Mouse (Mus musculus): ENCODE measurements at regions not wholly inside any gene's neighbourhood (a gene's known extent, or its start where the extent isn't known, plus 50 kb on each side); places are given as distances from the start of the nearest gene placed in this dataset.

DNA sequence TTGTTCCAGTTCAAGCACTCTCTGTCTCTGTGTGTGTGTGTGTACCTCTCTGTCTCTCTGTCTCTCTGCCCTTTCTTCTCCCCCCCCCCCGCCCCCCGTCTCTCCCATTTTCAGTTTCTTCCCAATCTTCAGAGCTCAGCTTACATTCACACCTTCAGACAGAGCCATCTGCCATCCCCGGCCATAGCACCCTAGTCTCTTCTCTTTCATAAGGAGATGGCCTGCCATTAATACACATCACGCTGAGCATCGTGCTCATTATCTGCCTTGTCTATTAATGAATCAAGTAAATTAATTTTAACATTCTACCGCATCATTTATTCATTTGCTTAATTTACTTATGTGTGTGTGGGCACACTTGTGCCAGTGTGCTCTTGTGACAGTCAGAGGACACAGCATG, 573.2 kb downstream of the Bnc2 start:
- DNase-seq (ENCODE audit: low read depth, low spot score) = no peak

DNA sequence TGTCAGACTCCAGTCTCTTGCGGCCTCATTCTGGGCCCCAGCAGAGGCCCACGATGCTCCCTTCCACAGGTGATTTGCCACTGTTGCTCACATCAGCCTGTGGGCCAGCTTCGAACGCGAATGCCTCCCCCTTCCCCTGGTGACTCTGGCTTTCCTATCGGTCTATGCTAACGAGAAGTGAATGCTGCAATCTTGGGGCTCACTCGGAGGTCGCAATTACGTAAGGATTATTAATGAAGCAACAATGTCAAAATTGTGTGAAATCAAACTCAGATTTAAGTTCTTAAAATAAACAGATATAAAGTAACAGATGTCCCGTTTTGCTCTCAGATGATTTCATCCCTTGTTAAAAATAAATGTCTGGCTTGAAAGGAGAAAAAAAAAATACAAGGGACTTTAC, 572.3 kb downstream of the Bnc2 start:
- no peak for DNase-seq (ENCODE audit: low read depth, low spot score)

DNA sequence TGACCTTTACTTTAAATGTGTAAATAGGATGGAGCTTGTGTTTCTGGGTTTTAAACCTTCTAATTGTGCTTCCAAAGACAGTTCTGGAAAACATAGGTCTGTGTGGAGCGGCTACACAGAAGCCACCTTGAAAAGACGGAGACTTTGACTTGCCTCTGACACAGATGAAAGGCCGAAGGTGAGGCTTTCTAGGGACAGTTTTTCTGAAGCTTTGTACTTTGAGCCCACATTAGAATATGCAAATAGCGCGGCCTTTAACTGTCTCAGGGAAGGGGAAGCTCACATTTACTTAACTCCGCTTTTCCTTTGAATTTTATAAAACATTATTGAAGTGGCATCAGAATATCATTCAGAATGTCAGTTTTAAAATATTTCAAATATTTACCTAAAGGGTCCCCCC, 566.5 kb downstream of the Bnc2 start:
- no peak for DNase-seq (ENCODE audit: low read depth, low spot score)

DNA sequence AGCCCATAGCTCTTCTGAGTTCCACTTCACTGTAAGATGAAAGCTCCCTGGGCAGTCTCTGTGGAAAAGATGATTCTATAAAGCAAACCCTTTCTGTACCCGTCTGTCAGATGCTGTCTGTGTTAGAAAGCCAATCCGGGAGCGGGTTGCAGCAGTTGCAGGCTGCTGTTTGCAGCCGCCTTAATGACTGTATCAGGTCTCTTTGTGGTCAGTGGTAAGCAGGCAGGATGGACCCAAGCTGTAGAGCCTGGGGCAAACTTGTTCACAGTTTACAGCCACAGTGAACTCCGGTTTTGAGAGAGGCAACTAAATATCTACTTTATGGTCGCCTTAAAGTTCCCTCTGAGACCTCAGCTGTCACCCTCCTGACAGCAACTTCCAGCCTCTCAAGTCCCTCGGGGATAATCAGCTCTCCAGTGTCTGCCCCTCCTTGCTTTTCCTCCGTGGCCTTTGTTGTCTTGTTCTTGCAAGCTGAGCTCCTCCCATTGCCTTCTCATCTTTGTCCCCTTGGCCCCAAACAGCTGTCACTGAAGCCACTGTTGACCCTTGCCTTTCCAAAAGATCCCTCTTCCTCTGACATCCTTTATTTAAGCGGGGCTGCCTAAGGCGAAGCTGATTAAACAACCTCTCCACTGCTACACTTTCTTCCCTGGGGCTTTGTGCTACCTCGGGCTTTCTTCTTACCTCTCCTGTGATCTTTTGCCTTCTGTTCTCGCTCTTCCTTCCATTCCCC, 565.1 kb downstream of the Bnc2 start:
- DNase-seq (ENCODE audit: low read depth, low spot score) = no peak

DNA sequence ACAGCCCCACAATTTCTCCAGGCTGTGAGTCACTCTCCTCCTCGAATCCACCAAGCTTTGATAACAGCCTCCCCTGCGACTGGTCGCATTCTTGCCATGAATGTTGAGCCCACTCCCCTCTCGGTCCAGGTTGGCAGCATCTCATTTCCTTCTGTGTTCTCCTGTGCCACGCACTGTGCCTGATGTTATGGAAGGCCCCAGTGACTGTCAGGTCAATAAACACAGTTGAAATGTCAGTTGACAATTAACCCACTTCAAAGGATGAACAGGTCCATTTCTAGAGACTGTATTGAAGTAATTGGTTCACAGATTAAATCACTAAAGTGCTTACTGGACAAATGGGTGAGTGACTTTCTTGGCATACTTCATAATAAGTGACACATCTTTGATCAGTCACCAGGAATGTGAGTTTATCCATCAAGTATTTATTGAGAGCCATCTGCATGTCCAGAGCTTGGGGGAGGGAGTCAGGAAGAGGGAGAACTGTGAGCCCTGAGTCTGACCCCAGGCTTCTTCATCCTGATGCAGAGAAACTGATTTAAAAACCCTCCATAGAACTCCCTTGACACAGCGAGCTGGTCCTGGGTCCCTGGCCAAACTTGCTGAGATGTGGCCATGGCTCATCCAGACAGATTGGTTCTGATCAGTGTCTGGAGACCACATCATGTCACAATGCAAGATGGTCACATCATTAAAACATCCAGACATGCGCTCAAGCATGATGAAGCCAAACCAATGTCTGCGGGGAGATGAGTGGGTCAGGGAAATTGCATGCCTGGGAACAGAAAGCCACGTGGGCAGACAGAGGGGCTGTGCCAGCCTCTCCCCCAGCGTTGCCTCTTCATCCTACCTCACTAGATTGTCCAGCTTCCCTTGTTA, 560.7 kb downstream of the Bnc2 start:
- DNase-seq (ENCODE audit: low read depth, low spot score) = no peak

DNA sequence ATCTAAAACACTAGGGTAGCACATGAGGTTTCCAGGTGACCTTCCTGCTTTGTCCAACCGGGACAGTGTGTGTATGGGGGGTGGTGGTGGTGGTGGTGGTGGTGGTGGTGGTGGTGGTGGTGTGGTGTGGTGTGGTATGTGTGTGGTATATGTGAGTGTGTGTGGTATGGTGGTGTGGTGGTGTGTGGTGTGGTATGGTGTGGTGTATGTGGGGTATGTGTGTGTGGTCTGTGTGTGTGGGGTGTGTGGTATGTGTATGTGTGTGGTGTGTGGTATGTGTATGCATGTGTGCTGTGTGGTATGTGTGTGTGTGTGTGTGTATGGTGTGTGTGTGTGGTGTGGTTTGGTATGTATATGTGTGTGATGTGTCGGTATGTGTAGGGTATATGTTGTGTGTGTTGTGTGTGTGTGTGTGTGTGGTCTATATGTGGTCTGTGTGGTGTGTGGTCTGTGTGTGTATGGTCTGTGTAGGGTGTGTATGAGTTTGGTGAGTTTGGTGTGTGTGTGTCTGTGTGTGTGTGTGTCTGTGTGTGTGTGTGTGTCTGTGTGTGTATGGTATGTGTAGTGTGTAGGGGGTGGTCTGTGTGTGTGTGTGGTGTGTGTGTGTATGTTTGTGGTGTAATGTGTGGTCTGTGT, 556.7 kb downstream of the Bnc2 start:
- no peak for DNase-seq (ENCODE audit: low read depth, low spot score)

DNA sequence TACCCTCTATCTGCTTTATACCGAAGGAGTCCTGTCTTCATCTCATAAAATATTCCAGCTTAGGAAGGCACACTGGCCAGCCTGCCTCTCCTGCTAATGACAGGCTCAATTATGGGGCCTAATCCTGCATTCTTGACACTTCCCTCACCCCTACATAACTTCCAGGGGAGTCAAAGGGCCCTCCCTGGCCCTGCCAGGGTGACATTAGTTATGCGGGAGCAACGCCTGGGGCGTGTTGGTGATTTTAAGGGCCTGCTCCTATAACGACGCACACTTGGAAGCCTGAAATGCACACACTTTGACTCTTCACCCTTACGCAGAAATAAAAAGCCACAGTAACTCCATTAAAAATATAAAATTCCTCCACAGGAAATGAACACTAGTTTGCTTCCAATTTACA, 555.5 kb downstream of the Bnc2 start:
- no peak for DNase-seq (ENCODE audit: low read depth, low spot score)

DNA sequence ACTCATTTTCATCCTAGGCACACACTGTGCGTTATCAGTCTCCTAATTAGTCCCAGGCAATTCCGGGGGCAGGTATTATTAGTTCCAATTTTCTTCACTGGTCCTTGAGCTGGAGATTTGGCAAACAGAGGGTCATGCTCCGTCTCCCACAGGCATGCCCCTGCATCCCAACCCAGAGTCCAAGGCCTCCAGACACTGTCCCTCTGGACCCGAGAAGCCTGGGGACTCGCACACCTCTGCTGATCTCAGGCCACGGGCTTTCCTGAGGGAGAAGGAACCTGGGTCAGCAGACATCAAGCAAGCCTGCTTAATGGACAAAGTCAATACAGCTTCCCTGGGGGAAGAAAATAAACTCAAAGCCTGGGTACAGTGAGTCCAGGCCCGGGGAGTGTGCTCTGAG, 554.7 kb downstream of the Bnc2 start:
- no peak for DNase-seq (ENCODE audit: low read depth, low spot score)

DNA sequence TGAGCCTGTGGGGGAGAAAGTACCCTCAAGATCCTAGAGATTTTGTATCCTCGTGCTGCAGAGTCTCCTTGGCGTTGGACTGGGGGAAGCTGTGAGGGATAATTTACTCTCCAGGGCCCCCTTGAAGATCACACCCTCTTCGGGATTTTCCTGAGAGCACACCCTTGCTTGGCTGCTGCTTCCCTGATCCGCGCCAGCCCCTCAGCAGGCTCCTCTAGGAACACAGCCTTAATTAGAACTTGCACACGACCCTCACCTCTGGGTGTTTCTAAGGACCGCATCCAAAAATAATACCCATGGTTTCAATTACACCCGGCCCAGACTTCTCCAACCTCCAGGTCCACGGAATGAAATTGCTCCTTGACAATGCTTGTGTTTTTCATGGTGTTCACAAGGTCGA, 553.6 kb downstream of the Bnc2 start:
- no peak for DNase-seq (ENCODE audit: low read depth, low spot score)

DNA sequence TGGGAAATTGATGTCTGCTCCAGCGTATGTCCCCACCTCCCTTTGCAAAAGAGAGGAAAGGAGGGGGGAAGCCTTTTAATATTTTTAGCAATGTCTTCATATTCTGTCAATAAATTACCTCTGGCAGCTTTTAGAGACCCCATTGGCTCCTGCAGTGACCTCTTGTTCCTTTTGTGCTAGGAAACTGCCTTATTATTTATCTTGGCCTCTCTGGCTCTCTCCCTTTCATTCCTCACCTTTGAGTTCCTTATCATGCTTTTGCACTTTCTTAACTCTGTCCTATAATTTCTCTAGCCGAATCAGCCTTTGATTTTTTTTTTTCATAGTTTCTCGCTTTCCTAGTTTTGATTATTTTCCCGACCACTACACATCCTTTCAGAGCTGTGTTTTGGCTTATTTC, 548.7 kb downstream of the Bnc2 start:
- no peak for DNase-seq (ENCODE audit: low read depth, low spot score)

DNA sequence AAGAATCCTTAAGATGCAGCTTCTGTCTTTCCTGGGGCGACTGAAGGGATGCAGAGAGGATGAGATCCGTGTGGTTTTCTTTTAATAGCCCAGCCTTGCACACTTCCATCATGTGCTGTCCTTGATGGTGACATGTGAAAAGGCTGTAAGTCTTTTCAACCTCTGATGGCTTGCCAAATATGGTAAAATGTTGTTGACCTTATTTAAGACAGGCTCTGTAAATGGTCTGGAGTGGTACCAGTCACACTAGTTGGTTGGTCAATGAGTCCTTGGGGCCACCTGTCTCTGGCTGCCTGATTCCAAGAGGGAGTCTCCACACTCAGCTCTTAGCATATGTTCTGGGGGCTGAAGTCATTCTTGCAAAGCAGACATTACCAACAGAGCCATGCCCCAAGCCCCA, 547.7 kb downstream of the Bnc2 start:
- DNase-seq (ENCODE audit: low read depth, low spot score) = no peak

DNA sequence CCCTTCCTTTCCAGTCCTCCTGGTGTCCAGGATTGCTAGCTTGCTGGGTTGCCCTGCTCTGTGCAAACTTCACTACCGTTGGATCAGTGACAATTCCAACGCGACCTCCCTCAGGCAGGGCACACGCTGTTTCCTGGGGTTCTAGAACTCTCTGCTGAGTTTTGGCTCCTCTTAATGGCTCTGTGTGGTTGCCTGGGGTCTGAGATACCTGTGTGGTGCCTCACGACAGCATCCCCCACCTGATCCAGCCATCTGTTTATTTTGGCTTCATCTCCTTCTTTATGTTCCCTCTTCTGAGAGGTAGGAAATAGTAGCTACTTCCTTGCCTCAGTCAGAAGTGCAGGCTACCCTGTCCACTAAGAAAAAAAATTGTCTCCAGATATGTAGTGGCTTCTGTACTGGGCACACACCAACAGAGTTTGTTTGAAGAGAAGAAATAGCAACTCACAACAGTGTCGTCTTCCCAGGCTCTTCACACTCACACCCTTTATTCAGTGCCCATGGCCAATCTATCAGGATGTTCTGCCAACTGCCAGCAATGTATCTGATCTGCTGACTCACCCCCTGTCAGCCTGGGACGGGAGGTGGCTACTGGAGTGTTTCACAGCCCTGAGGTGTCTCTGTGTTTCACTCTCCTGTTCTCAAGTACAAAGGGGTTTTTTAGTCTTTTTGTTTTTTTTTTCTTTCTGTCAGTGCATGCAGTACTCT, 544.1 kb downstream of the Bnc2 start:
- DNase-seq (ENCODE audit: low read depth, low spot score) = peak; percentile 48

DNA sequence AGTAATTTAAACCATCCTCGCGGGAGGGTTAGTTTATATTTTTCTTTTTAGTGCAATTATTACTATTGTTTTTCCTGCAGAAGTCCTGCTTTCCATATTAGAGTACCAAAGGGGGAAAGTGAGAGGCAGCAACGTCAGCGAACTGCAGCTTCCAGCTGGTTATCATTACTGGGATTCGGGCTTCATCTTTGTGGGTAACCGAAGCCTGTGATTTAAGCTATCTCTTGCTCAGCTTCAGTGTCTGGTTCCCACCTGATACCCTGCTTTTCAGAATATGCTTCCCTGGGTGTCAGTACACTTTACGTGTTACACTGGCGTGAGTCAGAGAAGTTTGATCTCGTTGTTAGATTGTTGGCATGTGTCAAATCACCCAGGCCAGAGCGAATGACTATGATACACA, 539.3 kb downstream of the Bnc2 start:
- no peak for DNase-seq (ENCODE audit: low read depth, low spot score)

DNA sequence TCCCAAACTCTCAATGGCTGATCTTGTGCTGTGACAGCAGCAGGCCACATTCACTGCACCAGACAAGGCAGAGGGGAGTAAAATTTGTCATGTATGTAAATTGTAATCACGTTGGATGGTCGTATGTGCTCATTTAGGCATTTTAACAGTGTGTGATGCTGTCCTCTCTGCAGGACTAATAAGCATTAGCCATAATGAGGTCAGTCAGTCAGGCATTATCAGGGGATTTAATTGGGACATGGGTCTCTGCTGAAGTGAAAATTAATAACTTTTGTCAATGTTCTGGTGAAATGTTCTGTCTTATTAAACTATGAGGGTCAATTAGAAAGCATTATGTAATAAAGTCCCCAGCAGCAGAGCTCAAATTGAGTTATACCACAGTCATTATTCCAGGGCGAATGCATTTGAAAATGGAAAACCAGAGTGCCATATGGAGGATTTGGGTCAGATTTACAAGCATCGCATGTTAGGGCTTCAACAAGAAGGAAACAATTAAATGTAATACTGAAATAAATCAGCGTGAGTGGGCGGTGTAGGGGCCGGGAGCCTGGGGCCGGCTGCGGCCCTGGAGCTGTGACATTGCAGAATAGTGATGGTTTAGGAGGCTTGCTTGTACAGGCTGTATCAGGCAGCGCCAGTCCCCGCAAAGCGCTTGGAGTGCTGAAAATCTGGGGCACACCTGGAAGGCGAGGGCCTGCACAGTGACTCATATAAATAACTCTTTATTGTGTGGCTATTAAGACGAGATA, 537.7 kb downstream of the Bnc2 start:
- DNase-seq (ENCODE audit: low read depth, low spot score) = no peak

DNA sequence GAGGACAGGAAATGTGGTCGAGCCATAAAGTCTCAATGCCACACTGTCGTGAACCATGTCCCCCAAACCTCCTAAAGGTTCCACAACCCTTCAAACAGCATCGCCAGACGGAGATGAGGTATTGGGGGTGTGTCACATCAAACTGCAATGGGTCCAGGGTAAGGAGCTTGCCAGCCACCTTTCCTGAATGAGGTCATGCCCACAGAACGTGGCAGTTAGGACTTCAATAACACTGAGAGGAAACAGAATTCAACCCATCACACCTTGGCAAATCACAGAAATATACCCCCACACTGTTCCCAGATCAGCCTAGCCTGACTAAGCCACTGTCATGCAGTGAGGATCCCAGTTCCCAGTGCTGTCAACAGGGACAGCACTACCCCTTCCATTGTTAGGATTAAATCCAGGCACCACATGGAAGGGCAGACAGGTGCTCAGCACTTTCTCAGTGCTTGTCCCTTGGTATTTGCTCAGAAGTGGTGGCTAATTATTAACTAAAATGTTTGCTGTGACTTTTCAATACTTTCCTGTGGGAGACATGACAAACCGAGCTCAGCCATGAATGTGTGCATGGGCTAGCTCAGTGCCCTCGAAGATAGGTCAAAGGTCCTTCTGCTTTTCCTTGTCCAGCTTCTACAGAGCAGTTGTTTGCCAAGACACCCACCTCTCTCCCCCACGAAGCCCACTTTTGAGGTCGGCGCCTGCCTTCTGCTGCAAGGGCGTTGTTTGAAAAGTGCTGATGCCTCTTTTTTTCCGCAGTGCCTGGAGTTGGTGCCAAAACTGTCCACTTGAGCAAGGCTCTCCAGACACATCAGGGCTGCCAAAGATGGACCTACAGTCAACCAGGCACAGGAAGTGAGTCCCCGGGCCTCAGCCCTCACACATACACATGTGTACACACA, 525.7 kb downstream of the Bnc2 start:
- no peak for DNase-seq (ENCODE audit: low read depth, low spot score)

DNA sequence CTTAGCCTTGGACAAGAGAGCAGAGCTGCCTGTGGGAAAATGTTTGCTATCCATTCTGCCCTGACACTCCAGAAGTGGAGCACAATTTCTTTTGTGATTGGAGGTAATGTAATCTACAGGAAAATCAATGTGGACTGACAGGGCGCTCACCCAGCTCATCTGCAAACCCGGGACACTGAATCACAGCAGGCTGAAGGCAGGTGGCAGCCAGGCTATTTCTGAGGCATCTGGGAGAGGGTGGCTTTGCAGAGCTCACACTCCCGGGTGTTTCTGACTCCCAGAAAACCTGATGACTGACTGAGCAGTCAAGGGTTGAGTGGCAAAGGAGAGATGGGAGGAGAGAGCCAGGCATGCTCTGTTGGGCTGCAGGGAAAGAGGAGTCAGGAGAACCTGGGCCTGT, 524.4 kb downstream of the Bnc2 start:
- no peak for DNase-seq (ENCODE audit: low read depth, low spot score)

DNA sequence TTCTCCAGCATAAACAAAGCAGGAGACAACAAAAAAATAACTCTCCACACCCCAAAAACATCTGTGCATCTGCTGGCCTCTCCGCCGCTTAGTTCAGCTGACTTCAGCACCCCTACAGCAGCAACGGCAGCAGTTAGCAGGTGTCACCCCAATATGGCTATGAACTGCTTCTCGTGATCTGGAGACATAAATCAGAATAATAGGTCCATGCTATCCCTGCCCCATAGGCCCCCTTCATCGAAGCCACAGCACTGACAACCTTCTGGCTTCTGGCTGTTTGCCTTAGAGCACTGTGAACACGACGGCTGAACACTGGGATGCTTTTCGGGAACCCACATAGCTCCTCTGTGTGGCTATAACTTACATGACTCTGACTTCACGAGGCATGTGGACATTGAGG, 523.8 kb downstream of the Bnc2 start:
- DNase-seq (ENCODE audit: low read depth, low spot score) = no peak

DNA sequence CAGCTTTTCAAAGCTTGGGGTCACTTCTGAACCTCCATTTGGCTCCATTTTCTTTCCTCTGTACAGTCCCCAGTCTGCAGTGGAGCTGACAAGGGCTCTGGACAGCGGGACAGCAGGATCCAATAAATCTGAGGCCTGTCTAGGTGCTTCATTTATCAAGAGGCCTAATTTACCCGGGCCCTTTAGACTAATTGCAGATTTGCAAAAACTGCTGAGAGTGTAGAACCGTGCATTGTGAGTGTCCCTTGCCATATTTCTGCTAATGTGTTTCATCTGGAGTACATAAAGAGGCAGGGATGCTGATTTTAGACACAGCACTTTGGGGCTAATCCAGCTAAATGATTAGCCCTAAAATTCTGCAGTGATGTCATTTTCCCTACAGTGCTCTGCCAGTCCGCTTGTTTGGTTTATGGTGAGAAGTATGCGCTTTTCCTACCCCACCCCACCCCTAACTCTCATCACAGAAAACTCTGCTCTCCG, 523.1 kb downstream of the Bnc2 start:
- DNase-seq (ENCODE audit: low read depth, low spot score) = no peak

DNA sequence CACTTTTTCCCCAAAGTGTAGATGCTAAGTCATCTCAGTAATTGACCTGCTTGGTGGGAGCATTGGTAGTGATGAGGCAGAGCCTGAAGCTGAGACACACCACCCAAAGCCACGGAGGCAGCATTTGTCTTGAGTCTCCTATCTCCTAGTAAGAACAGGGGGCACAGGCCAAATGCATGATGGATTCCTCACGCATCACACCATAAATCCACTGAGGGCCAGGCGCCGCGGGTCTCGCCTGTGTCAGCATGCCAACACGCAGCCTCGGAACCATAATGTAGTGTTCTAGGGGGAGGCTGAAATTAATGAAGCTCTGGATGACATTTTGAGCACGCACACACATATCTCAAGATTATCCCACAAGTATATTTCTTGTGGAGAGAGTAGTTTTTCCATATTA, 521.5 kb downstream of the Bnc2 start:
- no peak for DNase-seq (ENCODE audit: low read depth, low spot score)

All from 3T3-L1 (cell line).